ENCODE assay signal across 28 mouse cellular contexts in genomic region chr5:41076412-41076811, GRCm38 (mm10).
DNase-seq lines count a peak whose midpoint lies in the region; TF ChIP-seq lines count a peak whose summit lies in the region.
"Had no signal": no experiment of that assay in that cellular context is flagged by ENCODE, and none has a peak within 500 bp of the region (broad histone marks: within the 10 kb centered on the region; RNA-seq: fewer than 3 reads in every experiment).

No protein-coding gene starts in this region.

- H3K27ac ChIP-seq in layer of hippocampus, adult 2 months = 0 out of 2 replicates have a peak overlapping the region, but pooled peaks have one; percentile 28
- H3K27ac ChIP-seq: forebrain, embryonic 13.5 days; heart, embryonic 10.5 days; heart, embryonic 15.5 days; hindbrain, embryonic 12.5 days; hindbrain, postnatal 0 days; limb, embryonic 13.5 days; lung, embryonic 15.5 days; midbrain, embryonic 10.5 days; midbrain, embryonic 15.5 days; neural tube, embryonic 15.5 days; stomach, embryonic 15.5 days had no signal

- H3K4me3 ChIP-seq in layer of hippocampus, adult 2 months = no peak overlapping the region
- H3K4me3 ChIP-seq: forebrain, embryonic 13.5 days; heart, embryonic 10.5 days; heart, embryonic 15.5 days; hindbrain, embryonic 12.5 days; limb, embryonic 13.5 days; lung, embryonic 15.5 days; midbrain, embryonic 10.5 days; midbrain, embryonic 15.5 days; neural tube, embryonic 15.5 days; stomach, embryonic 15.5 days had no signal

- peak; percentile 24 to 61 for DNase-seq in frontal cortex, postnatal 36 days (ENCODE audit: low spot score in 2 of 2)
- DNase-seq in frontal cortex, postnatal 14 days (ENCODE audit: low spot score in 2 of 2) = no peak
- peak; percentile 12 to 73 for DNase-seq in left cerebral cortex, postnatal 25 days (ENCODE audit: low spot score in 2 of 2)
- no peak for DNase-seq in left cerebral cortex, postnatal 10 days (ENCODE audit: extremely low spot score in 1 of 2, low spot score in 2 of 2)
- peak; percentile 34 to 44 for DNase-seq in layer of hippocampus, adult 2 months (ENCODE audit: low spot score in 2 of 2)
- DNase-seq in telencephalon, adult 2 months (ENCODE audit: low read depth, low spot score) = peak; percentile 65
- DNase-seq in kidney, adult 18-20 months = no peak
- DNase-seq: adrenal gland, postnatal 10 days; cerebellum, adult 11 months; cerebellum, adult 9-10 months; cerebellum, postnatal 36 days; gastrocnemius, postnatal 25 days; heart, adult 11 months; kidney, adult 9 months; kidney, postnatal 10 days; retina, postnatal 1 day; thymus, postnatal 25 days had no signal

- no peak for TF ChIP-seq CTCF in layer of hippocampus, adult 2 months (conservative IDR thresholded peaks at IDR 0.05)

- intact Hi-C loops in left cerebral cortex, postnatal 25 days (cut with DNase I) = no loop called here
- intact Hi-C loops in left cerebral cortex, postnatal 10 days (cut with DNase I) = no loop called here

Comparison
In these comparisons a context has a peak if more than half of its experiments do, and no peak if none do; other contexts are left out.
1. DNase-seq: peak in frontal cortex, postnatal 36 days (2 of 2), left cerebral cortex, postnatal 25 days (2 of 2), layer of hippocampus, adult 2 months (2 of 2) and telencephalon, adult 2 months (single experiment); none in frontal cortex, postnatal 14 days (0 of 2), left cerebral cortex, postnatal 10 days (0 of 2) and kidney, adult 18-20 months (single experiment).